Mouse (Mus musculus) neural tube, embryonic 12.5 days (tissue): ENCODE measurements at regions not wholly inside any gene's neighbourhood (a gene's known extent, or its start where the extent isn't known, plus 50 kb on each side); places are given as distances from the start of the nearest gene placed in this dataset.
A peak's percentile ranks its signal among the peaks of the same experiment; 100 is the strongest.

Source experiments
- ATAC-seq: fragments of 200-750 bp; cut with Nextera tagmentation; 2 replicates; pipeline ENCODE4 v1.8.0; 2017; ENCODE audit warnings: low read depth, mild to moderate bottlenecking, moderate TSS enrichment, moderate library complexity; ENCODE audit not compliant: low FRiP score
- H3K27ac ChIP-seq: fragments of 300-500 bp; sonication (generic); 2 replicates; pipeline ENCODE4 v1.5.1; 2016
- H3K27me3 ChIP-seq: fragments of 300-500 bp; sonication (generic); replicated peaks from 2 replicates; pipeline ENCODE4 v1.6.1; 2016; ENCODE audit warnings: mild to moderate bottlenecking
- H3K36me3 ChIP-seq: fragments of 300-500 bp; sonication (generic); 2 replicates; pipeline ENCODE4 v1.6.1; 2016; ENCODE audit warnings: mild to moderate bottlenecking
- H3K4me1 ChIP-seq: fragments of 300-500 bp; sonication (generic); 2 replicates; pipeline ENCODE4 v1.6.1; 2016
- H3K4me2 ChIP-seq: fragments of 300-500 bp; sonication (generic); replicated peaks from 2 replicates; pipeline ENCODE4 v1.6.1; 2016; ENCODE audit warnings: mild to moderate bottlenecking
- H3K4me3 ChIP-seq: fragments of 300-500 bp; sonication (generic); 2 replicates; pipeline ENCODE4 v1.5.1; 2016
- H3K9ac ChIP-seq: fragments of 300-500 bp; sonication (generic); 2 replicates; pipeline ENCODE4 v1.6.1; 2016; ENCODE audit warnings: mild to moderate bottlenecking
- H3K9me3 ChIP-seq: fragments of 300-500 bp; sonication (generic); 2 replicates; pipeline ENCODE4 v1.6.1; 2016; ENCODE audit warnings: mild to moderate bottlenecking
- WGBS: fragments of 180-500 bp; shearing (Covaris S2); methylation state at CpG from one replicate; pipeline ENCODE4 v1.1.7; 2016; 5-methylcytosine and 5-hydroxymethylcytosine counted together

GRCm38 (mm10) chr10:46321040-46321439 is 743.4 kb downstream of the Hace1 start:
- Histone ChIP-seq H3K27me3 (no peaks in the 10 kb centered on the region), H3K36me3 (no peaks in the 10 kb centered on the region), H3K4me1 (no peaks in the 10 kb centered on the region), H3K27ac (no peak overlapping the region), H3K4me2 (no peak overlapping the region), H3K9ac (no peak overlapping the region), H3K4me3 (no peak overlapping the region), H3K9me3 (no peaks in the 10 kb centered on the region)
- ATAC-seq, result no peak
- WGBS, result 95% methylated on average over 3 of the region's 3 CpGs

- no peak overlapping the region for H3K4me3 ChIP-seq
- 90% methylated on average over 1 of the region's 1 CpGs for WGBS
- H3K27me3 ChIP-seq, result no peaks in the 10 kb centered on the region
- no peak for ATAC-seq
- H3K4me2 ChIP-seq, result no peak overlapping the region
- H3K27ac ChIP-seq, result no peak overlapping the region
- no peaks in the 10 kb centered on the region for H3K4me1 ChIP-seq
- H3K9ac ChIP-seq, result no peak overlapping the region
- no peaks in the 10 kb centered on the region for H3K36me3 ChIP-seq
- H3K9me3 ChIP-seq, result no peaks in the 10 kb centered on the region
Measured at GRCm38 (mm10) chr10:46329052-46329451, 751.4 kb downstream of the Hace1 start.

- Histone ChIP-seq H3K4me3 (no peak overlapping the region), H3K9ac (no peak overlapping the region), H3K4me1 (no peaks in the 10 kb centered on the region), H3K36me3 (no peaks in the 10 kb centered on the region), H3K9me3 (no peaks in the 10 kb centered on the region), H3K27ac (no peak overlapping the region), H3K27me3 (no peaks in the 10 kb centered on the region), H3K4me2 (no peak overlapping the region)
- no peak for ATAC-seq
Measured at GRCm38 (mm10) chr10:46331599-46332283, 754.1 kb downstream of the Hace1 start.

GRCm38 (mm10) chr10:46333231-46333630 is 755.6 kb downstream of the Hace1 start:
- no peaks in the 10 kb centered on the region for H3K4me1 ChIP-seq
- H3K4me3 ChIP-seq, result no peak overlapping the region
- H3K4me2 ChIP-seq, result no peak overlapping the region
- no peaks in the 10 kb centered on the region for H3K36me3 ChIP-seq
- H3K27me3 ChIP-seq, result no peaks in the 10 kb centered on the region
- H3K9ac ChIP-seq, result no peak overlapping the region
- no peak overlapping the region for H3K27ac ChIP-seq
- ATAC-seq, result no peak
- no peaks in the 10 kb centered on the region for H3K9me3 ChIP-seq

- no peak overlapping the region for H3K4me2 ChIP-seq
- no peak overlapping the region for H3K9ac ChIP-seq
- WGBS, result 65% methylated on average over 4 of the region's 4 CpGs
- H3K36me3 ChIP-seq, result no peaks in the 10 kb centered on the region
- H3K27me3 ChIP-seq, result no peaks in the 10 kb centered on the region
- 0 out of 2 replicates have a peak, but pooled peaks cover 2% of the 10 kb centered on the region for H3K4me1 ChIP-seq
- H3K27ac ChIP-seq, result no peak overlapping the region
- H3K4me3 ChIP-seq, result no peak overlapping the region
- no peak for ATAC-seq
- H3K9me3 ChIP-seq, result no peaks in the 10 kb centered on the region
Measured at GRCm38 (mm10) chr10:46345315-46345714, 767.7 kb downstream of the Hace1 start.

- 0 out of 2 replicates have a peak, but pooled peaks cover 2% of the 10 kb centered on the region for H3K4me1 ChIP-seq
- ATAC-seq, result 0 out of 2 replicates have a peak, but pooled peaks have one; percentile 50
- no peak overlapping the region for H3K9ac ChIP-seq
- no peak overlapping the region for H3K4me2 ChIP-seq
- no peak overlapping the region for H3K27ac ChIP-seq
- H3K4me3 ChIP-seq, result no peak overlapping the region
- H3K27me3 ChIP-seq, result no peaks in the 10 kb centered on the region
- H3K36me3 ChIP-seq, result no peaks in the 10 kb centered on the region
- H3K9me3 ChIP-seq, result no peaks in the 10 kb centered on the region
- WGBS, result 29% methylated on average over 4 of the region's 4 CpGs
Measured at GRCm38 (mm10) chr10:46349613-46350012, 772.0 kb downstream of the Hace1 start.

- Histone ChIP-seq H3K9ac (no peak overlapping the region), H3K27me3 (no peaks in the 10 kb centered on the region), H3K27ac (no peak overlapping the region), H3K4me2 (no peak overlapping the region), H3K4me1 (0 out of 2 replicates have a peak, but pooled peaks cover 2% of the 10 kb centered on the region), H3K4me3 (no peak overlapping the region), H3K9me3 (no peaks in the 10 kb centered on the region), H3K36me3 (no peaks in the 10 kb centered on the region)
- 19% methylated on average over 2 of the region's 2 CpGs for WGBS
- ATAC-seq, result 0 out of 2 replicates have a peak, but pooled peaks have one; percentile 37
Measured at GRCm38 (mm10) chr10:46350196-46350595, 772.6 kb downstream of the Hace1 start.

- H3K27ac ChIP-seq, result no peak overlapping the region
- no peak overlapping the region for H3K9ac ChIP-seq
- WGBS, result 85% methylated on average over 1 of the region's 1 CpGs
- ATAC-seq, result no peak
- no peak overlapping the region for H3K4me2 ChIP-seq
- no peaks in the 10 kb centered on the region for H3K4me1 ChIP-seq
- no peaks in the 10 kb centered on the region for H3K27me3 ChIP-seq
- no peaks in the 10 kb centered on the region for H3K36me3 ChIP-seq
- H3K9me3 ChIP-seq, result no peaks in the 10 kb centered on the region
- H3K4me3 ChIP-seq, result no peak overlapping the region
Measured at GRCm38 (mm10) chr10:46356775-46357174, 779.1 kb downstream of the Hace1 start.

- no peak overlapping the region for H3K9ac ChIP-seq
- no peak; the same call in 1 of the 2 replicates for ATAC-seq
- H3K9me3 ChIP-seq, result no peaks in the 10 kb centered on the region
- H3K4me1 ChIP-seq, result no peaks in the 10 kb centered on the region; the same call in 1 of the 2 replicates
- WGBS, result 68% methylated on average over 7 of the region's 7 CpGs
- H3K4me2 ChIP-seq, result no peak overlapping the region
- no peak overlapping the region for H3K27ac ChIP-seq
- no peaks in the 10 kb centered on the region for H3K36me3 ChIP-seq
- no peaks in the 10 kb centered on the region for H3K27me3 ChIP-seq
- no peak overlapping the region for H3K4me3 ChIP-seq
Measured at GRCm38 (mm10) chr10:46373715-46374475, 796.3 kb downstream of the Hace1 start.

- Histone ChIP-seq H3K4me3 (no peak overlapping the region), H3K4me2 (no peak overlapping the region), H3K27ac (no peak overlapping the region), H3K27me3 (no peaks in the 10 kb centered on the region), H3K9me3 (no peaks in the 10 kb centered on the region), H3K36me3 (no peaks in the 10 kb centered on the region), H3K9ac (no peak overlapping the region), H3K4me1 (no peaks in the 10 kb centered on the region; the same call in 1 of the 2 replicates)
- no peak for ATAC-seq
- WGBS, result 91% methylated on average over 3 of the region's 3 CpGs
Measured at GRCm38 (mm10) chr10:46374646-46375045, 797.0 kb downstream of the Hace1 start.

GRCm38 (mm10) chr10:46397089-46397488 is 819.5 kb downstream of the Hace1 start:
- Histone ChIP-seq H3K27ac (no peak overlapping the region), H3K4me3 (no peak overlapping the region), H3K27me3 (no peaks in the 10 kb centered on the region), H3K4me1 (no peaks in the 10 kb centered on the region), H3K9ac (no peak overlapping the region), H3K9me3 (no peaks in the 10 kb centered on the region), H3K36me3 (no peaks in the 10 kb centered on the region), H3K4me2 (no peak overlapping the region)
- ATAC-seq, result no peak
- 92% methylated on average over 4 of the region's 4 CpGs for WGBS

- Histone ChIP-seq H3K9ac (no peak overlapping the region), H3K4me1 (no peaks in the 10 kb centered on the region), H3K9me3 (no peaks in the 10 kb centered on the region), H3K27me3 (no peaks in the 10 kb centered on the region), H3K4me3 (no peak overlapping the region), H3K36me3 (no peaks in the 10 kb centered on the region), H3K4me2 (no peak overlapping the region), H3K27ac (no peak overlapping the region)
- no peak for ATAC-seq
- WGBS, result 77% methylated on average over 2 of the region's 2 CpGs
Measured at GRCm38 (mm10) chr10:46403883-46404282, 826.3 kb downstream of the Hace1 start.
